Mouse (Mus musculus) E14TG2a.4 (cell line): Measurements from ENCODE around the gene Pitpna.
A peak's percentile ranks its signal among the peaks of the same experiment; 100 is the strongest.

Experiments used
- CTCF ChIP-seq: conservative IDR thresholded peaks from 2 replicates; pipeline ENCODE4 v1.5.1; 2014; ENCODE audit warnings: low read length
- NANOG ChIP-seq: IDR thresholded peaks from 2 replicates; pipeline ENCODE4 v1.6.1; 2014; ENCODE audit warnings: borderline replicate concordance, low read length, mixed read lengths

DNA sequence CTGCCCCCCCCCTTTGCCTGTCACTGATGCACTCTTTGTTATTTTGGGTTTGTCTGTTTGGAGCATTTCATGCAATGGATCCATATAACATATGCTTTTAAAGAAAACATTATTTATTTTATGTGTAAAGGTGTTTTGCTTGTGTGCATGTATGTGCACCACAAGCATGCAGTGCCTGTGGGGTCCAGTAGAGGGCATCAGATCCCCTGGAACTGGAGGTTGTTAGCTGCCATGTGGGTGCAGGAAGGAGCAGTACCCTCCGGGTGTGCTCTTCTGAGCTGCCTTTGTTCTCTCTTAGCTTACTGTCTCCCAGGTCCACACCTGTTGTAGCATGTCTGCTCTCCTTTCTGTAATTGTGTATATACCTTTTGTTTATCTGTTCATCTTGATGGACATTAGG, 29.8 kb upstream of the Pitpna start:
- TF ChIP-seq CTCF (peak; percentile 97), NANOG (no peak)
